Mouse (Mus musculus) MEL (cell line): Measurements from ENCODE around the gene Slc4a1. TPM values are rescaled to one million over a fixed set of nuclear protein-coding genes. Genes with fewer than 3 reads are reported as not detected.
A peak's percentile ranks its signal among the peaks of the same experiment; 100 is the strongest.

Source experiments
- DNase-seq: peaks from one replicate; pipeline ENCODE4 v3.0.0; 2011; ENCODE audit warnings: low read depth, low spot score
- H3K27ac ChIP-seq: 2 replicates; pipeline ENCODE4 v1.5.1; 2012; ENCODE audit warnings: low read depth, mild to moderate bottlenecking, control low read depth, low read length, moderate library complexity; ENCODE audit not compliant: control insufficient read depth
- H3K27me3 ChIP-seq, 2 experiments: fragments of 150-350 bp in 1 of 2; sonication (generic) in 1 of 2; 2 replicates each; pipeline ENCODE4 v1.6.1; 2012; ENCODE audit warnings: low read length in 2 of 2, mild to moderate bottlenecking in 2 of 2, improper control_type of control experiment in 1 of 2, moderate library complexity in 1 of 2; ENCODE audit not compliant: insufficient read depth in 2 of 2, control insufficient read depth in 1 of 2
- H3K36me3 ChIP-seq, 2 experiments: 2 replicates each; pipeline ENCODE4 v1.6.1; 2012 to 2014; ENCODE audit warnings: low read length in 2 of 2, improper control_type of control experiment in 1 of 2, inconsistent platforms in 1 of 2, mild to moderate bottlenecking in 1 of 2; ENCODE audit not compliant: insufficient read depth in 2 of 2, control insufficient read depth in 1 of 2
- H3K4me1 ChIP-seq, 2 experiments: fragments of 150-350 bp in 1 of 2; sonication (generic) in 1 of 2; 2 replicates each; pipeline ENCODE4 v1.6.1; 2012; ENCODE audit warnings: low read length in 2 of 2, improper control_type of control experiment in 1 of 2, mild to moderate bottlenecking in 1 of 2; ENCODE audit not compliant: insufficient read depth in 2 of 2, control insufficient read depth in 1 of 2
- H3K4me3 ChIP-seq, 2 experiments: fragments of 150-350 bp in 1 of 2; sonication (generic) in 1 of 2; 2 replicates each; pipeline ENCODE4 v1.5.1; 2012; ENCODE audit warnings: low read depth in 2 of 2, low read length in 2 of 2, mild to moderate bottlenecking in 2 of 2, moderate library complexity in 2 of 2, control low read depth in 1 of 2, improper control_type of control experiment in 1 of 2; ENCODE audit not compliant: control insufficient read depth in 1 of 2, insufficient read depth in 1 of 2
- H3K79me2 ChIP-seq: 2 replicates; pipeline ENCODE4 v1.6.1; 2012; ENCODE audit warnings: mild to moderate bottlenecking, low read length, moderate library complexity; ENCODE audit not compliant: control insufficient read depth, poor library complexity, insufficient read depth
- H3K9ac ChIP-seq: 2 replicates; pipeline ENCODE4 v1.6.1; 2012; ENCODE audit warnings: low read depth, mild to moderate bottlenecking, control low read depth, low read length, moderate library complexity; ENCODE audit not compliant: control insufficient read depth, poor library complexity, severe bottlenecking
- H3K9me3 ChIP-seq: fragments of 150-350 bp; sonication (generic); replicated peaks from 2 replicates; pipeline ENCODE4 v1.6.1; 2012; ENCODE audit warnings: mild to moderate bottlenecking, low read length, improper control_type of control experiment, moderate library complexity; ENCODE audit not compliant: insufficient read depth
- BHLHE40 ChIP-seq: IDR thresholded peaks from 2 replicates; pipeline ENCODE4 v1.6.1; 2012; ENCODE audit warnings: low read depth, mild to moderate bottlenecking, inconsistent platforms, low read length, improper control_type of control experiment, borderline replicate concordance
- CHD1 ChIP-seq: IDR thresholded peaks from 2 replicates; pipeline ENCODE4 v1.6.1; 2012; ENCODE audit warnings: low read depth, mild to moderate bottlenecking, inconsistent platforms, low read length, improper control_type of control experiment
- CHD2 ChIP-seq: IDR thresholded peaks from 2 replicates; pipeline ENCODE4 v1.6.1; 2011; ENCODE audit warnings: low read length, improper control_type of control experiment
- CTCF ChIP-seq, 3 experiments: IDR thresholded peaks in 2 of 3; conservative IDR thresholded peaks in 1 of 3; 2 replicates each; pipeline ENCODE4 v1.5.1; 2011 to 2012; ENCODE audit warnings: low read length in 3 of 3, low read depth in 2 of 3, mild to moderate bottlenecking in 2 of 3, improper control_type of control experiment in 1 of 3, inconsistent platforms in 1 of 3, mixed read lengths in 1 of 3, moderate library complexity in 1 of 3; ENCODE audit not compliant: control insufficient read depth in 1 of 3, insufficient read depth in 1 of 3, poor library complexity in 1 of 3, severe bottlenecking in 1 of 3
- E2F4 ChIP-seq: IDR thresholded peaks from 2 replicates; pipeline ENCODE4 v1.6.1; 2011; ENCODE audit warnings: low read depth, low read length, improper control_type of control experiment, borderline replicate concordance
- ELF1 ChIP-seq: IDR thresholded peaks from 2 replicates; pipeline ENCODE4 v1.6.1; 2014; ENCODE audit warnings: low read depth, mild to moderate bottlenecking, inconsistent platforms, low read length, improper control_type of control experiment, moderate library complexity
- EP300 ChIP-seq, 2 experiments: IDR thresholded peaks; 2 replicates each; pipeline ENCODE4 v1.6.1; 2011; ENCODE audit warnings: improper control_type of control experiment in 2 of 2, low read length in 2 of 2, low read depth in 1 of 2, mild to moderate bottlenecking in 1 of 2
- ETS1 ChIP-seq: IDR thresholded peaks from 2 replicates; pipeline ENCODE4 v1.6.1; 2012; ENCODE audit warnings: low read depth, mild to moderate bottlenecking, inconsistent platforms, low read length, improper control_type of control experiment, moderate library complexity
- GABPA ChIP-seq: IDR thresholded peaks from 2 replicates; pipeline ENCODE4 v1.6.1; 2012; ENCODE audit warnings: low read depth, mild to moderate bottlenecking, inconsistent platforms, low read length, improper control_type of control experiment, moderate library complexity
- GATA1 ChIP-seq: IDR thresholded peaks from 2 replicates; pipeline ENCODE4 v1.6.1; 2011; ENCODE audit warnings: low read depth, low read length, improper control_type of control experiment
- JUND ChIP-seq: IDR thresholded peaks from 2 replicates; pipeline ENCODE4 v1.6.1; 2011; ENCODE audit warnings: low read depth, mild to moderate bottlenecking, improper control_type of control experiment, low read length
- KAT2A ChIP-seq: conservative IDR thresholded peaks from 2 replicates; pipeline ENCODE4 v1.6.1; 2012; ENCODE audit warnings: low read depth, low read length, improper control_type of control experiment, inconsistent platforms
- MAFK ChIP-seq: IDR thresholded peaks from 2 replicates; pipeline ENCODE4 v1.6.1; 2011; ENCODE audit warnings: low read depth, mild to moderate bottlenecking, low read length, improper control_type of control experiment, borderline replicate concordance
- MEF2A ChIP-seq: IDR thresholded peaks from 2 replicates; pipeline ENCODE4 v1.6.1; 2014; ENCODE audit warnings: low read depth, mild to moderate bottlenecking, inconsistent platforms, low read length, improper control_type of control experiment; ENCODE audit not compliant: poor library complexity, insufficient replicate concordance, severe bottlenecking; ENCODE audit errors: extremely low read depth
- MXI1 ChIP-seq: IDR thresholded peaks from 2 replicates; pipeline ENCODE4 v1.6.1; 2011; ENCODE audit warnings: mild to moderate bottlenecking, low read depth, low read length, improper control_type of control experiment
- MYB ChIP-seq: IDR thresholded peaks from 2 replicates; pipeline ENCODE4 v1.6.1; 2011; ENCODE audit warnings: mild to moderate bottlenecking, low read depth, low read length, improper control_type of control experiment
- MYC ChIP-seq: IDR thresholded peaks from 2 replicates; pipeline ENCODE4 v1.6.1; 2011; ENCODE audit warnings: low read depth, mild to moderate bottlenecking, low read length, improper control_type of control experiment, moderate library complexity
- NELFE ChIP-seq: IDR thresholded peaks from 2 replicates; pipeline ENCODE4 v1.6.1; 2011; ENCODE audit warnings: low read depth, low read length, improper control_type of control experiment
- NRF1 ChIP-seq: IDR thresholded peaks from 2 replicates; pipeline ENCODE4 v1.6.1; 2014; ENCODE audit warnings: low read depth, mild to moderate bottlenecking, inconsistent platforms, low read length, improper control_type of control experiment, moderate library complexity; ENCODE audit not compliant: poor library complexity, insufficient read depth, severe bottlenecking
- POLR2A ChIP-seq, 2 experiments: IDR thresholded peaks; 2 replicates each; pipeline ENCODE4 v1.6.1; 2011 to 2012; ENCODE audit warnings: low read length in 2 of 2, mild to moderate bottlenecking in 2 of 2, control low read depth in 1 of 2, improper control_type of control experiment in 1 of 2, low read depth in 1 of 2, moderate library complexity in 1 of 2; ENCODE audit not compliant: control insufficient read depth in 1 of 2, insufficient read depth in 1 of 2, poor library complexity in 1 of 2
- POLR2AphosphoS2 ChIP-seq: IDR thresholded peaks from 2 replicates; pipeline ENCODE4 v1.6.1; 2011; ENCODE audit warnings: low read length, improper control_type of control experiment
- POLR2AphosphoS5 ChIP-seq: IDR thresholded peaks from 2 replicates; pipeline ENCODE4 v1.6.1; 2012; ENCODE audit warnings: low read depth, borderline replicate concordance, mild to moderate bottlenecking, inconsistent platforms, low read length, moderate library complexity, mixed read lengths
- RCOR1 ChIP-seq: IDR thresholded peaks from 2 replicates; pipeline ENCODE4 v1.6.1; 2012; ENCODE audit warnings: low read depth, mild to moderate bottlenecking, inconsistent platforms, low read length, improper control_type of control experiment
- SIN3A ChIP-seq: IDR thresholded peaks from 2 replicates; pipeline ENCODE4 v1.6.1; 2012; ENCODE audit warnings: low read length, improper control_type of control experiment, inconsistent platforms
- SMC3 ChIP-seq: IDR thresholded peaks from 2 replicates; pipeline ENCODE4 v1.6.1; 2011; ENCODE audit warnings: low read depth, low read length, improper control_type of control experiment
- TAL1 ChIP-seq: IDR thresholded peaks from 2 replicates; pipeline ENCODE4 v1.6.1; 2012; ENCODE audit warnings: mild to moderate bottlenecking, inconsistent platforms, low read length, moderate library complexity, mixed read lengths
- TBP ChIP-seq: IDR thresholded peaks from 2 replicates; pipeline ENCODE4 v1.8.0; 2011; ENCODE audit warnings: low read depth, low read length, improper control_type of control experiment
- TCF12 ChIP-seq: IDR thresholded peaks from 2 replicates; pipeline ENCODE4 v1.6.1; 2014; ENCODE audit warnings: low read depth, mild to moderate bottlenecking, inconsistent platforms, low read length, improper control_type of control experiment, moderate library complexity
- UBTF ChIP-seq: IDR thresholded peaks from 2 replicates; pipeline ENCODE4 v1.6.1; 2012; ENCODE audit warnings: low read depth, mild to moderate bottlenecking, inconsistent platforms, low read length, improper control_type of control experiment, moderate library complexity, borderline replicate concordance; ENCODE audit not compliant: insufficient read depth
- USF1 ChIP-seq: IDR thresholded peaks from 2 replicates; pipeline ENCODE4 v1.6.1; 2014; ENCODE audit warnings: low read depth, mild to moderate bottlenecking, inconsistent platforms, low read length, improper control_type of control experiment, moderate library complexity
- USF2 ChIP-seq, 2 experiments: IDR thresholded peaks; 2 replicates each; pipeline ENCODE4 v1.6.1; 2011 to 2012; ENCODE audit warnings: improper control_type of control experiment in 2 of 2, low read length in 2 of 2, borderline replicate concordance in 1 of 2, inconsistent platforms in 1 of 2, low read depth in 1 of 2, mild to moderate bottlenecking in 1 of 2; ENCODE audit not compliant: insufficient read depth in 1 of 2
- ZC3H11A ChIP-seq: IDR thresholded peaks from 2 replicates; pipeline ENCODE4 v1.6.1; 2012; ENCODE audit warnings: low read depth, mild to moderate bottlenecking, inconsistent platforms, low read length, improper control_type of control experiment
- ZKSCAN1 ChIP-seq: IDR thresholded peaks from 2 replicates; pipeline ENCODE4 v1.6.1; 2012; ENCODE audit warnings: low read depth, mild to moderate bottlenecking, inconsistent platforms, low read length, improper control_type of control experiment, moderate library complexity
- ZMIZ1 ChIP-seq: IDR thresholded peaks from 2 replicates; pipeline ENCODE4 v1.6.1; 2012; ENCODE audit warnings: low read depth, mild to moderate bottlenecking, inconsistent platforms, low read length, improper control_type of control experiment, moderate library complexity
- ZNF384 ChIP-seq: IDR thresholded peaks from 2 replicates; pipeline ENCODE4 v1.6.1; 2012; ENCODE audit warnings: low read depth, mild to moderate bottlenecking, inconsistent platforms, low read length, improper control_type of control experiment
- polyA plus RNA-seq, 2 experiments: library from polyadenylated mRNA; stranded (reverse) in 1 of 2; unstranded in 1 of 2; fragments of >175 nt in 1 of 2; fragments of >200 nt in 1 of 2; gene quantifications; 2 replicates each; pipeline versions ENCODE4 v1.2.1 to v1.2.4; 2012; ENCODE audit warnings: low replicate concordance in 2 of 2, low read depth in 1 of 2; ENCODE audit not compliant: insufficient read length in 2 of 2, insufficient read depth in 1 of 2, missing spikeins in 1 of 2
- total RNA-seq: library from RNA; depleted of rRNA; stranded (reverse); fragments of 300-350 nt; gene quantifications from 2 replicates; pipeline ENCODE4 v1.2.3, GENCODE M21; 2012

Gene Slc4a1
- total and polyA plus RNA-seq, 3 experiments: 0.23 to 0.35 TPM; not detected in 1

DNA sequence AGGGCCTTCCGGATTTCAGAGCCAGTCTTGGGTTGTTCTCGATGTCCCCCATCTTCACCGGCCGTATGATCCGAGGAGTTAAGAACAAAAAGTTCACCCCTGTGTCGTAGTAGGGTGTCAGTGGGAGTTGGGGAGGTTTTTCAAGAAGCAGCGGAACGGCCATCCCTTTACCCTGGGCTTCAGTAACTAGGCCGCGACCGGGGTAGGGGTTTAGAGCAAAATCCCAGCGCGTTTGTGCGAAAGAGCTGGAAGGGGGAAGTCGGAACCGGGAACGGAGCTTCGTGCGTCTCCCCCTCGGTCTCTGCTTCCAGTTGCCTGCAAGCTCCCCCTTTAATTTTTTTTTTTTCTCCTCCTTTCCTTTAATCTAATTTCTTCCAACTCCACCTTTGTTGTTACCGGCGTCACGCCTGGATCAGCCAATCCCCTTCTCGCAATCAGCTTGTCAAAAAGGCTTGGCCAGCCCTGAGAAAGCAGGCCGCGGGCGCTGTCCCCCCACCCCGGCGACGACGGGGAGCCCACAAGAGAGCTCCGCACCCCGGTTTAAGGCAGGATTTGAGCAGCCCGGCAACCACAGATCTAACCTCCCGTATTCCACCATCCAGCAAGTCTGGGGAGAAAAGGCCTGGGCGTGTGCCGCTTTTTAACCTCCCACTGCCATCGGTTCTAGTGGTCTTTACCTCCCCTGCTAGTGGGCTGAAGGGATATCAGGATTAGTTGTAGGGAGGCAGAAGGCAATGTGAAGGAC is 45.9 kb downstream of the Slc4a1 start:
- H3K9ac ChIP-seq: peak overlapping the region; percentile 100
- H3K36me3 ChIP-seq: peaks cover 0 to 12% of the 10 kb centered on the region in 2 experiments; a peak in 2 of 4 replicates
- peaks cover 3 to 13% of the 10 kb centered on the region in 2 experiments for H3K4me1 ChIP-seq
- H3K79me2 ChIP-seq: peaks cover 47% of the 10 kb centered on the region
- H3K4me3 ChIP-seq: peak overlapping the region; percentile 91 to 98
- peaks cover 3 to 5% of the 10 kb centered on the region in 2 experiments; a peak in 2 of 4 replicates for H3K27me3 ChIP-seq
- H3K27ac ChIP-seq: peak overlapping the region; percentile 87
- peak; percentile 96 for DNase-seq
- no peaks in the 10 kb centered on the region for H3K9me3 ChIP-seq
- TF ChIP-seq NRF1 (no peak), ZMIZ1 (peak; percentile 94), ELF1 (no peak), TBP (peak; percentile 97), TCF12 (0 out of 2 replicates have a peak, but pooled peaks have one; percentile 34), KAT2A (no peak), USF1 (no peak), SMC3 (peak; percentile 16; the same call in 1 of the 2 replicates), EP300 (IDR thresholded peaks at IDR 0.05; ENCODE audit: low read depth in 1 of 2, low read length in 2 of 2) (peak in 1 of 2 experiments; percentile 19; a peak in 1 of 4 replicates), ZC3H11A (no peak), MXI1 (0 out of 2 replicates have a peak, but pooled peaks have one; percentile 51), E2F4 (no peak), ZKSCAN1 (0 out of 2 replicates have a peak, but pooled peaks have one; percentile 30), POLR2A (IDR thresholded peaks at IDR 0.05; ENCODE audit: control insufficient read depth in 1 of 2, insufficient read depth in 1 of 2, low read depth in 1 of 2, low read length in 2 of 2, poor library complexity in 1 of 2) (peak; percentile 88 to 99), CTCF (IDR thresholded peaks at IDR 0.05 in 2 of 3, conservative IDR thresholded peaks at IDR 0.05 in 1 of 3; ENCODE audit: control insufficient read depth in 1 of 3, insufficient read depth in 1 of 3, low read depth in 2 of 3, low read length in 3 of 3, poor library complexity in 1 of 3, severe bottlenecking in 1 of 3) (no peak), POLR2AphosphoS5 (no peak), JUND (no peak), BHLHE40 (no peak), GABPA (no peak), NELFE (peak; percentile 92), POLR2AphosphoS2 (peak; percentile 76), USF2 (IDR thresholded peaks at IDR 0.05; ENCODE audit: borderline replicate concordance in 1 of 2, insufficient read depth in 1 of 2, low read depth in 1 of 2, low read length in 2 of 2) (no peak), MEF2A (no peak), MYC (no peak), CHD2 (0 out of 2 replicates have a peak, but pooled peaks have one; percentile 2), RCOR1 (peak; percentile 41; the same call in 1 of the 2 replicates), TAL1 (no peak), ZNF384 (peak; percentile 97), UBTF (no peak), GATA1 (no peak), MAFK (no peak; the same call in 1 of the 2 replicates), MYB (no peak), SIN3A (peak; percentile 71), CHD1 (0 out of 2 replicates have a peak, but pooled peaks have one; percentile 1), ETS1 (peak; percentile 61; the same call in 1 of the 2 replicates)
